Mouse (Mus musculus): Measurements from ENCODE around the gene Gm20696. TPM values are rescaled to one million over a fixed set of nuclear protein-coding genes. Genes with fewer than 3 reads are reported as not detected.
A peak's percentile ranks its signal among the peaks of the same experiment; 100 is the strongest.

The Gm20696 gene
- polyA plus RNA-seq, 1 experiment from 2014 or later: 3.0 TPM

- Histone ChIP-seq H3K4me2 (peak overlapping the region; percentile 89), H3K9me3 (replicated peaks) (no peaks in the 10 kb centered on the region), H3K9ac (peak overlapping the region; percentile 88), H3K36me3 (peaks cover 7% of the 10 kb centered on the region; the same call in 1 of the 2 replicates), H3K4me1 (peaks cover 19% of the 10 kb centered on the region), H3K27me3 (replicated peaks) (peaks cover 26% of the 10 kb centered on the region), H3K4me3 (peak overlapping the region; percentile 78), H3K27ac (peak overlapping the region; percentile 92)
- peak; percentile 35 for ATAC-seq
- under 1% methylated on average over 64 of the region's 64 CpGs for WGBS (ENCODE audit: insufficient replicate concordance)
Measured at GRCm38 (mm10) chr6:99521641-99522358, 144.8 kb downstream of the Gm20696 start.

GRCm38 (mm10) chr6:99521038-99521640 is 145.5 kb downstream of the Gm20696 start:
- peaks cover 19% of the 10 kb centered on the region for H3K4me1 ChIP-seq
- under 1% methylated on average over 50 of the region's 54 CpGs for WGBS (ENCODE audit: insufficient replicate concordance)

GRCm38 (mm10) chr6:99520676-99521037 is 145.9 kb downstream of the Gm20696 start:
- H3K27ac ChIP-seq: peak overlapping the region; percentile 92; the same call in 1 of the 2 replicates
- peak overlapping the region; percentile 89 for H3K4me2 ChIP-seq
- no peaks in the 10 kb centered on the region for H3K9me3 ChIP-seq (replicated peaks)
- peaks cover 3% of the 10 kb centered on the region; the same call in 1 of the 2 replicates for H3K36me3 ChIP-seq
- no peak for ATAC-seq
- 7% methylated on average over 23 of the region's 27 CpGs for WGBS (ENCODE audit: insufficient replicate concordance)
- peak overlapping the region; percentile 78 for H3K4me3 ChIP-seq
- H3K27me3 ChIP-seq (replicated peaks): peaks cover 26% of the 10 kb centered on the region
- H3K9ac ChIP-seq: peak overlapping the region; percentile 88
- peaks cover 19% of the 10 kb centered on the region for H3K4me1 ChIP-seq

More at GRCm38 (mm10) chr6:99521038-99521640, 145.5 kb downstream of the Gm20696 start:
- peak overlapping the region; percentile 89 for H3K4me2 ChIP-seq
- H3K4me3 ChIP-seq: peak overlapping the region; percentile 78
- H3K9ac ChIP-seq: peak overlapping the region; percentile 88
- H3K27me3 ChIP-seq (replicated peaks): peaks cover 26% of the 10 kb centered on the region
- no peaks in the 10 kb centered on the region for H3K9me3 ChIP-seq (replicated peaks)
- peaks cover 4% of the 10 kb centered on the region; the same call in 1 of the 2 replicates for H3K36me3 ChIP-seq
- peak; percentile 46 for ATAC-seq
- H3K27ac ChIP-seq: peak overlapping the region; percentile 92

GRCm38 (mm10) chr6:99519806-99520675 is 146.6 kb downstream of the Gm20696 start:
- WGBS (ENCODE audit: insufficient replicate concordance): 12% methylated on average over 35 of the region's 38 CpGs
- peaks cover 19% of the 10 kb centered on the region for H3K4me1 ChIP-seq
- H3K36me3 ChIP-seq: peaks cover 3% of the 10 kb centered on the region; the same call in 1 of the 2 replicates
- H3K4me2 ChIP-seq: peak overlapping the region; percentile 89
- H3K27ac ChIP-seq: peak overlapping the region; percentile 92; the same call in 1 of the 2 replicates
- no peaks in the 10 kb centered on the region for H3K9me3 ChIP-seq (replicated peaks)
- H3K9ac ChIP-seq: peak overlapping the region; percentile 88
- peak overlapping the region; percentile 78 for H3K4me3 ChIP-seq
- ATAC-seq: no peak
- peaks cover 26% of the 10 kb centered on the region for H3K27me3 ChIP-seq (replicated peaks)

- WGBS (ENCODE audit: insufficient replicate concordance): 45% methylated on average over 4 of the region's 4 CpGs
- Histone ChIP-seq H3K36me3 (peaks cover 3% of the 10 kb centered on the region; the same call in 1 of the 2 replicates), H3K27me3 (replicated peaks) (peaks cover 26% of the 10 kb centered on the region), H3K9me3 (replicated peaks) (no peaks in the 10 kb centered on the region), H3K4me3 (no peak overlapping the region), H3K9ac (no peak overlapping the region), H3K4me2 (peak overlapping the region; percentile 89), H3K27ac (no peak overlapping the region), H3K4me1 (peaks cover 19% of the 10 kb centered on the region)
- ATAC-seq: no peak
Measured at GRCm38 (mm10) chr6:99519052-99519451, 147.5 kb downstream of the Gm20696 start.

GRCm38 (mm10) chr6:99515667-99516199 is 150.9 kb downstream of the Gm20696 start:
- Histone ChIP-seq H3K36me3 (peaks cover 3% of the 10 kb centered on the region; the same call in 1 of the 2 replicates), H3K27me3 (replicated peaks) (peaks cover 11% of the 10 kb centered on the region), H3K4me1 (peaks cover 21% of the 10 kb centered on the region), H3K9ac (no peak overlapping the region), H3K9me3 (replicated peaks) (no peaks in the 10 kb centered on the region), H3K27ac (no peak overlapping the region), H3K4me2 (no peak overlapping the region), H3K4me3 (no peak overlapping the region)
- no peak for ATAC-seq
- WGBS (ENCODE audit: insufficient replicate concordance): 76% methylated on average over 7 of the region's 7 CpGs

GRCm38 (mm10) chr6:99511862-99512261 is 154.7 kb downstream of the Gm20696 start:
- no peak overlapping the region for H3K4me2 ChIP-seq
- H3K27ac ChIP-seq: no peak overlapping the region

GRCm38 (mm10) chr6:99509189-99509592 is 157.4 kb downstream of the Gm20696 start:
- Histone ChIP-seq H3K27ac (no peak overlapping the region), H3K9me3 (replicated peaks) (no peaks in the 10 kb centered on the region), H3K27me3 (replicated peaks) (no peaks in the 10 kb centered on the region), H3K9ac (no peak overlapping the region), H3K4me3 (no peak overlapping the region), H3K4me2 (no peak overlapping the region), H3K36me3 (peaks cover 20% of the 10 kb centered on the region), H3K4me1 (peaks cover 17% of the 10 kb centered on the region; the same call in 1 of the 2 replicates)
- no peak for ATAC-seq
- 82% methylated on average over 9 of the region's 9 CpGs for WGBS (ENCODE audit: insufficient replicate concordance)

More at GRCm38 (mm10) chr6:99511862-99512261, 154.7 kb downstream of the Gm20696 start:
- WGBS (ENCODE audit: insufficient replicate concordance): 69% methylated on average over 6 of the region's 6 CpGs
- H3K9me3 ChIP-seq (replicated peaks): no peaks in the 10 kb centered on the region
- no peak for ATAC-seq
- peaks cover 3% of the 10 kb centered on the region; the same call in 1 of the 2 replicates for H3K36me3 ChIP-seq
- no peaks in the 10 kb centered on the region for H3K27me3 ChIP-seq (replicated peaks)
- no peak overlapping the region for H3K4me3 ChIP-seq
- no peak overlapping the region for H3K9ac ChIP-seq
- H3K4me1 ChIP-seq: peaks cover 17% of the 10 kb centered on the region; the same call in 1 of the 2 replicates

- Histone ChIP-seq H3K9me3 (replicated peaks) (no peaks in the 10 kb centered on the region), H3K27me3 (replicated peaks) (no peaks in the 10 kb centered on the region), H3K27ac (no peak overlapping the region), H3K36me3 (peaks cover 23% of the 10 kb centered on the region), H3K4me1 (peaks cover 31% of the 10 kb centered on the region), H3K9ac (no peak overlapping the region), H3K4me2 (no peak overlapping the region), H3K4me3 (no peak overlapping the region)
- 80% methylated on average over 6 of the region's 6 CpGs for WGBS (ENCODE audit: insufficient replicate concordance)
- no peak for ATAC-seq
Measured at GRCm38 (mm10) chr6:99506816-99507215, 159.8 kb downstream of the Gm20696 start.

GRCm38 (mm10) chr6:99503741-99504140 is 162.9 kb downstream of the Gm20696 start:
- Histone ChIP-seq H3K9ac (no peak overlapping the region), H3K4me3 (no peak overlapping the region), H3K9me3 (replicated peaks) (no peaks in the 10 kb centered on the region), H3K36me3 (peaks cover 23% of the 10 kb centered on the region), H3K27me3 (replicated peaks) (no peaks in the 10 kb centered on the region), H3K4me2 (no peak overlapping the region), H3K27ac (no peak overlapping the region), H3K4me1 (peaks cover 23% of the 10 kb centered on the region)
- WGBS (ENCODE audit: insufficient replicate concordance): 80% methylated on average over 1 of the region's 1 CpGs
- no peak for ATAC-seq

- no peaks in the 10 kb centered on the region for H3K9me3 ChIP-seq (replicated peaks)
- H3K4me1 ChIP-seq: peaks cover 30% of the 10 kb centered on the region
- H3K4me2 ChIP-seq: no peak overlapping the region
- H3K27me3 ChIP-seq (replicated peaks): no peaks in the 10 kb centered on the region
- H3K4me3 ChIP-seq: no peak overlapping the region
- WGBS (ENCODE audit: insufficient replicate concordance): 70% methylated on average over 2 of the region's 2 CpGs
- peaks cover 23% of the 10 kb centered on the region for H3K36me3 ChIP-seq
- H3K9ac ChIP-seq: no peak overlapping the region
- peak; percentile 49 for ATAC-seq
- no peak overlapping the region for H3K27ac ChIP-seq
Measured at GRCm38 (mm10) chr6:99502727-99503126, 163.9 kb downstream of the Gm20696 start.

Data from liver, embryonic 12.5 days (tissue).